Mouse (Mus musculus) bone marrow, adult 2 months (tissue): ENCODE measurements around the gene Cdv3.

Experiments
- CTCF ChIP-seq: fragments of 200-500 bp; IDR thresholded peaks from 2 replicates; pipeline ENCODE4 v1.5.1; 2011; ENCODE audit warnings: low read length, control low read depth; ENCODE audit not compliant: control insufficient read depth, insufficient read depth
- POLR2A ChIP-seq: fragments of 200-500 bp; IDR thresholded peaks from 2 replicates; pipeline ENCODE4 v1.6.1; 2011; ENCODE audit warnings: low read depth, mild to moderate bottlenecking, control low read depth, low read length, borderline replicate concordance; ENCODE audit not compliant: control insufficient read depth

DNA sequence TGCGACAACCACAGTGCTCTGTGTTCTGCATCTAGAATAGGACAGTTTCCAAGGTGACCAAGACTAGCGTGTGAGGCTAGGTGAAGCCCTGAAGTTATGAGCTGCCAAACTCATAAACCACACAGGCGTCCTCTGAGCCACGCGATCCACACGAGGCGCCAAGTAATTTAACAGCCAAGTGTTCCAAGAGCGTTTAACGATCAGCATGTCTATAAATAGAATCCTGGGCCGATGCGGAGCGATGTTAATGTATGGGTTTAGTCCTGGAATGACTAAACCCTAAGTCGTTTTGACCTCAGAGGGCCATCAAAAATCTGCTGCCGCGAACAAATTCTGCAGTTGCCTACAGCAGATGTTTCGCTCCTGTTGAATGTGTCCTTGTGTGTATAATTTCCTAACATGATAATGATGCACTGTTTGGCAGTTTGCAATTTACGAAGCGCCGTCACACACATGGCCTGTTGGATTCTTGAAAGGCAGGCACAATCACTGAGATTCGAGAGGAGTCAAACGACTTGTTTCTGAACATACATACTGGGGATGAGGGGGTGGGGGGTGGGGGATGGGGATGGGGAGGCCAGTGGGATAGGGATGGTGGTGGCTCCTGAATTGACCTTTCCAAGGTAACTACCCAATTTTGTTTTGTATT is 33.0 kb upstream of the Cdv3 start:
- no peak for TF ChIP-seq CTCF
- no peak for TF ChIP-seq POLR2A
